Mouse (Mus musculus): Measurements from ENCODE around the gene Aqp9. TPM values are rescaled to one million over a fixed set of nuclear protein-coding genes. Genes with fewer than 3 reads are reported as not detected.

Aqp9 gene
- polyA plus RNA-seq, 1 experiment: 2.6 TPM

DNA sequence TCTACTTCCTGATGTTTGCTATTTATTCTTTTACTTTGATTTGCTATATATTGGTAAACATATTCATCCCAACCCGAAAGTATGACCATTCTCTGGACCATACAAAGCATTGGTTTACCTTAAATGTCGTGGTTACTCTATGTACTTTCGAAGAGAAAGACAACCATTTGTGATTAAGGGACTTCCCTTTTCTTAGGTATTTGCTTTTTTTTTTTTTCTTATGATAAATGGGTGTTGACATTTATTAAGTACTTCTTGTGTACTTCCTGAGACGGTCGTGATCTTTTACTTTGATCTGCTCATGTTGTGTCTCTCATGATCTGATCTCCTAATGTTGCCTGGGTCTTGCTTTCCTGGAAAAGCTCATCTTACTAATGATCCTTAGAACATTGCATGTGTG is 30.3 kb upstream of the Aqp9 start:
- Histone ChIP-seq H3K27ac (ENCODE audit: insufficient read depth, low read length) (no peak overlapping the region), H3K4me1 (ENCODE audit: control insufficient read depth, insufficient read depth, low read length) (no peaks in the 10 kb centered on the region), H3K4me3 (ENCODE audit: insufficient read depth, low read length) (no peak overlapping the region)
- TF ChIP-seq CTCF (IDR thresholded peaks at IDR 0.05; ENCODE audit: extremely low read depth, insufficient read depth, low read length) (no peak), POLR2A (IDR thresholded peaks at IDR 0.05; ENCODE audit: extremely low read depth, insufficient read depth, low read length) (no peak)

DNA sequence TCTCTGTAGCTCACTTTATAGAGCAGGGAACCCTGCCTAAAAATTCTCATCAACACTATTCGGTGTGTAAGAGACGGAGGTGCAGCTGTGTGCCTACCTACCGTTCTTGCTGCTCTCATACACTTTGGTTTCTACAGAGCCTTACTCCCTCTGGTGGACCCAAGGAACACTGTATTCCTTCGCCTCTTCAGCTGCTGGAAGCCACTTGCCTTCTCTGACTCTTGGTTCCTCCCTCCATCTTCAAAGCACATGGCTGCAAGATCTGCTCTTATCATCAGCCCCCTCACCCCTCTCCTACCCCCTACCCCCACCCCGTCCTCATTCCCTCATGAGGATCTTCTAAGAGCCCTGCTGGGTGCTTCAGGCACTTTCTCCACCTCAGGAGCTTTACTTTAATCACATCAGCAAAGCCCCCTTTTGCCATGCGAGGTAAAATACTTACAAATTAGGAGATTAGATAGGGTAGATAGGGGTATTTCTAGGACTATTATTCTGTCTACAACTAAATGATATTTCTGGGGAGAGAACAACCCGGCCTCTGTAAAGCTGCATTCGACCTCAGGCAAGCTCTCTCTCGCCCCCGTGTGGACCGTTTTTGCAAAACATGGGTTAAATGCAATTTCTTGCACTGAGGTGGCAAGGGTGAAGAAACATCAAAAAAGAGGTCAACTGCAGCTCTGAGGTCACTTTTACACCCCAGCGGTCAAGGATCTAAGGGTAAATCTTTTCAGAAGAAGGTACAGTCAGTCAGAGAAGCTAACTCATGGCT is 20.3 kb upstream of the Aqp9 start:
- TF ChIP-seq POLR2A (IDR thresholded peaks at IDR 0.05; ENCODE audit: extremely low read depth, insufficient read depth, low read length) (no peak), CTCF (IDR thresholded peaks at IDR 0.05; ENCODE audit: extremely low read depth, insufficient read depth, low read length) (peak; percentile 76)
- H3K4me3 ChIP-seq (ENCODE audit: insufficient read depth, low read length): no peak overlapping the region

DNA sequence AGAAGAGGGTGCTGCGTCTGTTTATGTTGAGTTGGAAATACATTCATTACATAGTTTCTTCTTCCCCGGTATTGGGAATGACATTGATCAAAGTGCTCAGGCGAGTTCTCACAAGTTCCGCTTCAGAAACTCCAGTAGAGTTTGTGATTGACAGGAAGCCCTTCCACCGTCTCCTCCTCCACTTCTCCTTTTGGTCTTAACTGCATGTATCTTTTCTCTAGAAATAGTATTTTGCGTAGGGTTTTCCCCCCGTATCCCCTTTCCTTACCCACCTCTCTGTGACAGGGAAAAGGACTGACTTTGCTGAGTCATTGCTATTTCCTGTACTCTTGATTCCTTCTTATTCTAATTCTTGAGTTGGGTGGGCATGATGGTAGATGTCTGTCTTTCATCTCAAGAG is 18.9 kb upstream of the Aqp9 start:
- no peak overlapping the region for H3K4me3 ChIP-seq (ENCODE audit: insufficient read depth, low read length)
- no peak for TF ChIP-seq CTCF (IDR thresholded peaks at IDR 0.05; ENCODE audit: extremely low read depth, insufficient read depth, low read length)
- no peak for TF ChIP-seq POLR2A (IDR thresholded peaks at IDR 0.05; ENCODE audit: extremely low read depth, insufficient read depth, low read length)
- no peak overlapping the region for H3K27ac ChIP-seq (ENCODE audit: insufficient read depth, low read length)
- no peaks in the 10 kb centered on the region for H3K4me1 ChIP-seq (ENCODE audit: control insufficient read depth, insufficient read depth, low read length)

More for the DNA sequence above, 20.3 kb upstream of the Aqp9 start:
- no peaks in the 10 kb centered on the region for H3K4me1 ChIP-seq (ENCODE audit: control insufficient read depth, insufficient read depth, low read length)
- H3K27ac ChIP-seq (ENCODE audit: insufficient read depth, low read length): no peak overlapping the region

DNA sequence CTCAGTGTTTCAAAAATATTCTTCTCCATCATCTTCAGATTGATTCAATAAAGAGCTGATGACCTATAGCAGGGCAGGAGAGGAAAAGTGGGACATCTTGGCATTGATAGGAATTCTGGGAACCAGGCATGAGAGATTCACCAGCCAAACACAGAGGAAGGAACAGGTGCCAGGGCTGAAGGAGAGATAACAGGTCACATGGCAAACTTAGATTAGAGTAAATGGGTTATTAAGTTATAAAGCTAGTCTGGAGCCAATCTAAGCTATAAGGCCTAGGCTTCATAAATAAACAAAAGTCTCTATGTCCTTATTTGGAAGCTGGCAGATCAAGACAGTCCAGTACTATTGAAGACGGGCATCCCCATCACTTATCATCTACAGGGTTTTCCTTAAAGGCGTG is 17.3 kb upstream of the Aqp9 start:
- H3K4me3 ChIP-seq (ENCODE audit: insufficient read depth, low read length): no peak overlapping the region
- H3K4me1 ChIP-seq (ENCODE audit: control insufficient read depth, insufficient read depth, low read length): no peaks in the 10 kb centered on the region
- H3K27ac ChIP-seq (ENCODE audit: insufficient read depth, low read length): no peak overlapping the region
- TF ChIP-seq CTCF (IDR thresholded peaks at IDR 0.05; ENCODE audit: extremely low read depth, insufficient read depth, low read length) (no peak), POLR2A (IDR thresholded peaks at IDR 0.05; ENCODE audit: extremely low read depth, insufficient read depth, low read length) (no peak)

DNA sequence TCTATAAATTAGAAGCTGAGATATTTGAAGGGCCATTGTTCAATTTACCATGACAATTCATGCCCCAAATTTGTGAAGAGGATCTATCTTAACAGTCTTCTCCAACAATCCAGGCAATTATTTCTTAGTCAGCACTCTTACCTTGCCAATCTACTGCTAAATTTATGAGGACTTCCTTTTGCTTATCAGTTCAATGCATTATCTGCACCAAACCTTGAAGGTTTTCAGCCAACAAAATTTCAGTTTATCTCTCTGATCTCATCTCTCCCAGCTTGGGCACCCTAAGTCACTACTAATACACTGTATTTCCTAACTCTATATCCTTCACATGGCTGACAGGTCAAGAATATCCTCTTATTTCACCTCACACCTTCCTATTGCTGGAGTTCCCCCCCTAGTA is 16.8 kb upstream of the Aqp9 start:
- Histone ChIP-seq H3K4me3 (ENCODE audit: insufficient read depth, low read length) (no peak overlapping the region), H3K4me1 (ENCODE audit: control insufficient read depth, insufficient read depth, low read length) (no peaks in the 10 kb centered on the region), H3K27ac (ENCODE audit: insufficient read depth, low read length) (no peak overlapping the region)
- TF ChIP-seq POLR2A (IDR thresholded peaks at IDR 0.05; ENCODE audit: extremely low read depth, insufficient read depth, low read length) (no peak), CTCF (IDR thresholded peaks at IDR 0.05; ENCODE audit: extremely low read depth, insufficient read depth, low read length) (no peak)

DNA sequence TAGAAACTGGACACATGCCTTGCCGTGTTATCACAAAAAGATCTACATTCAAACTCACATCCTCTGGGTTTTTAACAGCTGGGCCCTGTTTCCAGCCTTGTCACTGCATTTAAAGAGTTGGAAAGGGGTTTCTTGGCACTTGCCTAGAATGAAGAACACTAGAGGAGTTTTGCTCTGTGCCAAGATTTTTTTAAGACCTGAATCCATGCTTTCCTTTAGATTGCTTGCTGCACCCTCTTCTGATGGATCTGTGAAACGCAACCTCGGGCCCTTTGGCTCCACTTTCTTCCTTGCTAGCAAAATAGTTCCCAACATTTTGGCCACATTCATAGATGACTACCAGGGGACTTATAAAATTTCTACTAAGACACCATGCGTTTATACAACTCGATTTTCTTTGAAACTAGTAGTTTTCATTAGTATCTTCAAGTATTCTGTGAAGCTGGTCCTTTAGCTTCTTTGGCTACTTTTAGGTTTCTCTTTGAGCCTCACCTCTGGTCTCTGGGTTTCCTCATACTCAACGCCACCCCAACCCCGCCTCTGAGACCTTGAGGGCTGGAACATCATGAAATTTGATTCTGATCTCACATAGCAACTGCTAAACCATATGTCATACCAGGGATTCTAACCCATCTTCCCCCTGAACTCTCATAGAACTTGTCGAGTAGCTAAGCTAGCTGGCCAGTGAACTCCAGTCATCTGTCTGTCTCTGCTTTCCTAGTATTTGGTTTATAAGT is 11.7 kb upstream of the Aqp9 start:
- no peak overlapping the region for H3K27ac ChIP-seq (ENCODE audit: insufficient read depth, low read length)

DNA sequence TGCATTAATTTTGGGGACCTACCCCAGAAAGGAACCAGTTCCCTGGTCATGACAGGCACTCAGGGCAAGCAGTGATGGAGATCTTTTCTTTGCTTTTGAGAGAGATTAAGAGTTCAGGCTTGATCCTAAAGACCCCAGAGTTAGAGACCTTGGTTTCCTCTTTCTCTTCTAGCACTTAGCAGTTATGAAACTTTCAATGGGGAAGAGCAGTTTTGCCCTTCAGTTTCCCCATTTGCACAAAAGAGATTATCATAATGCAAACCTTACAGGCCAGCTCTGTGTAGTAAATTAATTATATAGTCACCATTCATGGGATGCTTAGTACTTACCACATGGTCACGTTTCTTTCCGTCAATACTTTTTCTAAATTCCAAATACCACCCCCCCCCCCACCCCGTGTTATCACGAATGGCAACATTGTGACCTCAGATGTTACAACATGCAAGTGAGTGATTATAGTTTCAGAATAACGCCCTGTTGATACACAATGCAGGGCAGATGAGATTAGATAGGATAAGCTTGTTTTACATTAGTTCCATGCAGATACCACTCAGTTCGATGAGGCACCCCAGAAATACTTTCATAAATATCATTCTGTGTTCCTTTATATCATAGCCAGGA is 10.9 kb upstream of the Aqp9 start:
- H3K4me3 ChIP-seq (ENCODE audit: insufficient read depth, low read length): no peak overlapping the region
- no peak for TF ChIP-seq POLR2A (IDR thresholded peaks at IDR 0.05; ENCODE audit: extremely low read depth, insufficient read depth, low read length)
- H3K4me1 ChIP-seq (ENCODE audit: control insufficient read depth, insufficient read depth, low read length): no peaks in the 10 kb centered on the region
- no peak overlapping the region for H3K27ac ChIP-seq (ENCODE audit: insufficient read depth, low read length)

More for the DNA sequence above, 11.7 kb upstream of the Aqp9 start:
- TF ChIP-seq POLR2A (IDR thresholded peaks at IDR 0.05; ENCODE audit: extremely low read depth, insufficient read depth, low read length) (no peak), CTCF (IDR thresholded peaks at IDR 0.05; ENCODE audit: extremely low read depth, insufficient read depth, low read length) (peak; percentile 45)
- Histone ChIP-seq H3K4me3 (ENCODE audit: insufficient read depth, low read length) (no peak overlapping the region), H3K4me1 (ENCODE audit: control insufficient read depth, insufficient read depth, low read length) (no peaks in the 10 kb centered on the region)

DNA sequence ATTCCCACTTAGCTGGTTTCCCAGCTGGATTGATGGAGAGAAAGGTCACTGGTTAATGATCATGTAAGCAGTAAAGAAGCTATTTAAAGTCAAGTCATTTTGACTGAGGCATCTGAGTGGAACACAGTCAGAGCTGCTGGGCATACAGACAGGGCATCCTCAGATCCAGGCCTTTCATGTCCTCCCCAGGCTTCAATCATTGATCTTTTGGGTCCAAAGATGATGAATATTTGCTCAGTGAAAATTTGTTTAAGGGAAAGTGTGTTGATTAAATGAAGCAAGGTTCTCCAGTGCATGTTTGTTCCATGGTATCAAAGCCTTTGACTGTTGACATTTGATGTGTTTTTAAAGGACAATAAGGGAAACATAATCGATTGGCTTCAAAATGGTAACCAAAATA is 7.2 kb upstream of the Aqp9 start:
- no peak overlapping the region for H3K4me3 ChIP-seq (ENCODE audit: insufficient read depth, low read length)
- no peak for TF ChIP-seq POLR2A (IDR thresholded peaks at IDR 0.05; ENCODE audit: extremely low read depth, insufficient read depth, low read length)
- no peak for TF ChIP-seq CTCF (IDR thresholded peaks at IDR 0.05; ENCODE audit: extremely low read depth, insufficient read depth, low read length)
- H3K27ac ChIP-seq (ENCODE audit: insufficient read depth, low read length): no peak overlapping the region
- H3K4me1 ChIP-seq (ENCODE audit: control insufficient read depth, insufficient read depth, low read length): no peaks in the 10 kb centered on the region

DNA sequence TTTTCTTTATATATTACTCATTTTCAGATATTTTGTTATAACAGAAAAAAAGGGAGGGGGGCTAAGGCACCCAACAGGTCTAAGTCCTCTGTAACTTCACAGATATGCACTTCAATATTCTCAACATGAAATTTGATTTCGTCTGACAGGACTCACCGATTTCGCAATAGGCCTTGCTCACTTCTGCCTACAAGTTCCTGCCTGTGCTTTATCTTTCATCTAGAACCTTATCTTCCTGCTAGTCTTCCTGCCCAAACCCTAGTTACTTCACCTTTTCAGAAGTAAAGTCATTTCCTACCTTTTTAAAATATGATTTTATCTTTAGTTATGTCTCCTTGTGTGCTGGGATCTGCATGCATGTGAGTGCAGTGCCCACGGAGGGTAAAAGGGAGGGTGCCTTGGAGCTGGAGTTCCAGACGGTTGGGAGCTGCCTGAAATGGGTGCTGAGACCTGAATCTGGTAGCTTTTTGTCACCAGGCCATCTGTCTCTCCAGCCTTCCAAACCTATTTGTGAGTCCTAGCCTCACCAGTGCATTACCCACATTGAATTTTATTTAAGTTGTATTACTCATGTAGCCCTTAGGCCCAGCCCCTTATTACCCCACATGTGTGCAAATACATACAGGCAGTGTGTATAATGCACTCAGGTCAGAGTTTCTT is 6.0 kb upstream of the Aqp9 start:
- H3K4me3 ChIP-seq (ENCODE audit: insufficient read depth, low read length): no peak overlapping the region
- no peaks in the 10 kb centered on the region for H3K4me1 ChIP-seq (ENCODE audit: control insufficient read depth, insufficient read depth, low read length)
- no peak overlapping the region for H3K27ac ChIP-seq (ENCODE audit: insufficient read depth, low read length)
- no peak for TF ChIP-seq POLR2A (IDR thresholded peaks at IDR 0.05; ENCODE audit: extremely low read depth, insufficient read depth, low read length)
- no peak for TF ChIP-seq CTCF (IDR thresholded peaks at IDR 0.05; ENCODE audit: extremely low read depth, insufficient read depth, low read length)

Data from cortical plate, adult 2 months (tissue).